Mouse (Mus musculus): Measurements from ENCODE around the gene Esrrg.

Esrrg gene

GRCm38 (mm10) chr1:188260259-188261107 lies 651.9 kb downstream of the Esrrg start:
- DNase-seq (ENCODE audit: low spot score in 2 of 2): no peak

DNA sequence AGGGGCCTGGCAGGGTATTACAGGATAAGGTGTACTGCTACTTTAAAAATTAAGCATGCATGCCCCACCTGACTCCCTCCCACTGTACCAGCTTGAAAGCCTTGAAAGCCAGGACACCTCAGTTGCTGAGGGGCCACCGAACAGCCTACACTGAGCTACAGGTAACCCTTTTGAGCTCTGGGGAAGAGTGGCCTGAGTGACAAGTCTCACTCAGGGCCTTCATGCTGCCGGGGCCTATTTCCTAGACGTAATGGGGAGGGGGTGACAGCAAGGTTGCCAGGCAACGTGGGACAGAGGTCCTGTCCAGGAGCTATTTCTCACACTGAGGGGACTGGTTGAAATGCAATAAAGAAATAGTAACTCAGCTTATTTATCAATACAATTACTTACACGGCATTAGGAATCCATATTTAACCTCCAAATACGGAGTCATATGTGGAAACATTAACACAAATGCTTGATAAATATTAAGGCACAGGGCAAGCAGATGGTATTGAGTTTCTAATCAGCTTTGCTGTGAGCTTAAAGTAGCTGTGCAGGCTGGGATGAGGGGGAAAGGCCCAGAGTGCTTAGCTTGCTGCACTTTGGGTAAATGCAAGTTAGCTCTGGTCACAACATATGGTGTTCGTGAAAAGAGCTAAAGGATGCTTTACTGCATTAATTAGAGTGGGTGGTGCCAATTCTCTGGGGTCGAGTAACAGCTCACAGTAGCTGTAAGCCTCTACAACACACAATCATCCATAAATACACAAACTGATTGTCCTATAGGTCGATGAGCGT lies 653.5 kb downstream of the Esrrg start, which contains the start of gene Ush2a:
Ush2a (plus strand) TSS at position 121 of the 780 bp plus-strand sequence.
- no peak for DNase-seq (ENCODE audit: low spot score in 2 of 2)
